24 mouse cellular contexts compared by ENCODE assay signal in genomic region chr2:58136526-58136925, GRCm38 (mm10).
"Had no signal": no experiment of that assay in that cellular context is flagged by ENCODE, and none has a peak within 500 bp of the region (broad histone marks: within the 10 kb centered on the region; RNA-seq: fewer than 3 reads in every experiment).

No protein-coding gene starts in this region.

- H3K4me3 ChIP-seq: liver, embryonic 13.5 days; liver, embryonic 15.5 days; lung, embryonic 15.5 days; midbrain, embryonic 10.5 days; midbrain, embryonic 12.5 days; myocyte; neural tube, embryonic 13.5 days; neural tube, embryonic 15.5 days had no signal

- H3K27ac ChIP-seq: liver, embryonic 13.5 days; liver, embryonic 15.5 days; lung, embryonic 15.5 days; midbrain, embryonic 10.5 days; midbrain, embryonic 12.5 days; neural tube, embryonic 13.5 days; neural tube, embryonic 15.5 days had no signal

- H3K36me3 ChIP-seq: liver, embryonic 13.5 days; liver, embryonic 15.5 days; lung, embryonic 15.5 days; midbrain, embryonic 10.5 days; midbrain, embryonic 12.5 days; neural tube, embryonic 13.5 days; neural tube, embryonic 15.5 days had no signal

- ATAC-seq: liver, postnatal 0 days; lung, postnatal 0 days; midbrain, embryonic 16.5 days had no signal

- H3K4me1 ChIP-seq: lung, embryonic 15.5 days; midbrain, embryonic 10.5 days; midbrain, embryonic 12.5 days; neural tube, embryonic 13.5 days; neural tube, embryonic 15.5 days had no signal

- DNase-seq: liver, embryonic 13.5 days; liver, postnatal 0 days; lung, adult 2 months; lung, postnatal 14 days; lung, postnatal 4 days; midbrain, embryonic 14.5 days; retina, postnatal 1 day; right cerebral cortex, adult 18-20 months; right cerebral cortex, postnatal 25 days; right cerebral cortex, postnatal 4 days; spleen, adult 18-20 months; thymus, adult 18-20 months; thymus, postnatal 14 days; thymus, postnatal 4 days had no signal

- H3K9me3 ChIP-seq: liver, embryonic 13.5 days; liver, embryonic 15.5 days; lung, embryonic 15.5 days; megakaryocyte, embryonic 14.5 days; midbrain, embryonic 10.5 days; midbrain, embryonic 12.5 days; neural tube, embryonic 13.5 days; neural tube, embryonic 15.5 days had no signal

- H3K27me3 ChIP-seq: liver, embryonic 13.5 days; liver, embryonic 15.5 days; lung, embryonic 15.5 days; megakaryocyte, embryonic 14.5 days; midbrain, embryonic 12.5 days; neural tube, embryonic 13.5 days; neural tube, embryonic 15.5 days had no signal
